ENCODE assay signal across 12 mouse cellular contexts in the genomic region with DNA sequence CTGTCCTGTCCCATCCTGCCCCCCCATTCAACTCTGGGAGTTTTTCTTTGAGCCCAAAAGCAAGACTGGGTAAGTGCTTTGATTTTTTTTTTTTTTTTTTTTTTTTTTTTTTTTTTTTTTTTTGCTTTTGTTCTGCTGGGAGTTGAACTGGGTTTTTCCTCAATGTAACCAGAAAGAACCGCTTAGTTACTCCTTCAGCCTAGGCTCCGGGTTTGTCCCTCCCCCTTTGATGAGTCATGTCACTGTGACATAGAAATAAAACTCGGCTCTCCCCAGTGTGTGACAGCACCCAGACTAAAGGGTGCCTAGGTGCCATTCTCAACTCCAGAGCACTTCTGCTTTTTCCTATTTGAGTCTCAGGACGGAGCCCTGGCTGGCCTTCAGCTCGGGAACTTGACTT. TPM values are rescaled to one million over a fixed set of nuclear protein-coding genes. Genes with fewer than 3 reads are reported as not detected.
DNase-seq lines count a peak whose midpoint lies in the region; ATAC-seq and TF ChIP-seq lines count a peak whose summit lies in the region.
"Had no signal": no experiment of that assay in that cellular context is flagged by ENCODE, and none has a peak within 500 bp of the region (broad histone marks: within the 10 kb centered on the region; RNA-seq: fewer than 3 reads in every experiment).

No protein-coding gene starts in this region.

- no peak overlapping the region for H3K9ac ChIP-seq in liver, embryonic 16.5 days (ENCODE audit: low read depth, low read length)
- H3K9ac ChIP-seq in forebrain, embryonic 12.5 days: no peak overlapping the region
- H3K9ac ChIP-seq: limb, embryonic 12.5 days had no signal

- H3K27ac ChIP-seq in liver, embryonic 16.5 days (ENCODE audit: low read length): no peak overlapping the region
- no peak overlapping the region for H3K27ac ChIP-seq in forebrain, embryonic 12.5 days
- H3K27ac ChIP-seq: forebrain, embryonic 10.5 days; limb, embryonic 12.5 days had no signal

- no peak for TF ChIP-seq CTCF in G1E (IDR thresholded peaks at IDR 0.05; ENCODE audit: low read depth, low read length)

- 36% methylated on average over 5 of the region's 5 CpGs for WGBS in liver, embryonic 16.5 days (ENCODE audit: insufficient replicate concordance)
- WGBS in forebrain, embryonic 12.5 days: 81% methylated on average over 5 of the region's 5 CpGs

- peaks cover 19% of the 10 kb centered on the region for H3K4me1 ChIP-seq in G1E (ENCODE audit: insufficient read depth, low read depth, low read length)
- peaks cover 3% of the 10 kb centered on the region; the same call in 1 of the 2 replicates for H3K4me1 ChIP-seq in liver, embryonic 16.5 days (ENCODE audit: control insufficient read depth, low read depth, low read length)
- H3K4me1 ChIP-seq in forebrain, embryonic 12.5 days: no peaks in the 10 kb centered on the region; the same call in 1 of the 2 replicates
- H3K4me1 ChIP-seq: limb, embryonic 12.5 days had no signal

- DNase-seq in CD4-positive helper T cell, adult 2 months (ENCODE audit: low read depth, low spot score): peak; percentile 29
- DNase-seq in G1E (ENCODE audit: low spot score): peak; percentile 14
- DNase-seq in c-Kit-positive CD71-negative TER-119-negative erythroid progenitor cells, embryonic 14.5 days (ENCODE audit: low read depth): peak; percentile 38
- DNase-seq in kidney, adult 9 months: no peak
- DNase-seq: kidney, adult 11 months; retina, postnatal 1 day had no signal

- H3K9me3 ChIP-seq in G1E (replicated peaks): no peaks in the 10 kb centered on the region
- no peaks in the 10 kb centered on the region for H3K9me3 ChIP-seq in liver, embryonic 16.5 days (replicated peaks; ENCODE audit: control insufficient read depth, low read length)
- no peaks in the 10 kb centered on the region for H3K9me3 ChIP-seq in forebrain, embryonic 12.5 days
- H3K9me3 ChIP-seq: forebrain, embryonic 10.5 days; limb, embryonic 12.5 days had no signal

- H3K36me3 ChIP-seq in G1E (replicated peaks): peaks cover 28% of the 10 kb centered on the region
- peaks cover 2% of the 10 kb centered on the region for H3K36me3 ChIP-seq in liver, embryonic 16.5 days (ENCODE audit: control insufficient read depth, insufficient read depth)
- H3K36me3 ChIP-seq in forebrain, embryonic 12.5 days (replicated peaks): no peaks in the 10 kb centered on the region
- H3K36me3 ChIP-seq: limb, embryonic 12.5 days had no signal

- no peaks in the 10 kb centered on the region for H3K27me3 ChIP-seq in G1E (ENCODE audit: insufficient read depth, low read length)
- H3K27me3 ChIP-seq in liver, embryonic 16.5 days (ENCODE audit: control insufficient read depth, insufficient read depth, low read depth, low read length): no peaks in the 10 kb centered on the region
- H3K27me3 ChIP-seq in forebrain, embryonic 12.5 days: no peaks in the 10 kb centered on the region
- H3K27me3 ChIP-seq: limb, embryonic 12.5 days had no signal

- H3K4me3 ChIP-seq in G1E (ENCODE audit: low read depth, low read length): no peak overlapping the region
- no peak overlapping the region for H3K4me3 ChIP-seq in liver, embryonic 16.5 days (ENCODE audit: low read depth, low read length)
- no peak overlapping the region for H3K4me3 ChIP-seq in forebrain, embryonic 12.5 days (replicated peaks)
- H3K4me3 ChIP-seq: forebrain, embryonic 10.5 days; limb, embryonic 12.5 days had no signal

- peak; percentile 81 for ATAC-seq in G1E (ENCODE audit: extremely low read depth, insufficient number of reproducible peaks, low FRiP score, poor library complexity, severe bottlenecking)
- ATAC-seq in liver, embryonic 16.5 days (ENCODE audit: low read depth): peak; percentile 66
- ATAC-seq in forebrain, embryonic 12.5 days (ENCODE audit: low FRiP score): no peak
- ATAC-seq in erythroid progenitor cell, adult 5-6 weeks (replicated peaks; ENCODE audit: low FRiP score, poor library complexity, severe bottlenecking): no peak

- no peak overlapping the region for H3K4me2 ChIP-seq in liver, embryonic 16.5 days (ENCODE audit: low read depth, low read length)
- no peak overlapping the region for H3K4me2 ChIP-seq in forebrain, embryonic 12.5 days
- H3K4me2 ChIP-seq: limb, embryonic 12.5 days had no signal

RNA-seq across cellular contexts. Expression of a gene that starts 9.4 kb away (rescaled TPM):
- total RNA-seq in G1E (2014; fragmentation: Nextera tagmentation): 0.68 TPM in 1 of 2 replicates, not detected in the other
- 0.05 and 0.12 TPM in 2 replicates for total RNA-seq in G1E (2017)
- not detected in 2 replicates for polyA plus RNA-seq in G1E (2012)
- 5.7 and 8.4 TPM in 2 replicates for polyA plus RNA-seq in liver, embryonic 16.5 days (2015; fragmentation: Nextera tagmentation; extraction: Ambion mirVana)
- polyA plus RNA-seq in forebrain, embryonic 12.5 days (2016; fragmentation: Nextera tagmentation; extraction: Ambion mirVana): 0.28 and 0.31 TPM in 2 replicates
- total RNA-seq in erythroid progenitor cell, adult 5-6 weeks (2015; ENCODE audit: low replicate concordance): 5.8 TPM in 1 of 2 replicates, not detected in the other
- 0.77 TPM in 1 of 2 replicates, not detected in the other for total RNA-seq in erythroid progenitor cell, adult 5-6 weeks (2017; ENCODE audit: low replicate concordance)
- total RNA-seq: heart, postnatal 25 days had no signal

Comparison
In these comparisons a context has a peak if more than half of its experiments do, and no peak if none do; other contexts are left out.
1. ATAC-seq: peak in G1E (single experiment) and liver, embryonic 16.5 days (single experiment); none in forebrain, embryonic 12.5 days (single experiment) and erythroid progenitor cell, adult 5-6 weeks (single experiment).